Mouse (Mus musculus) myocyte (in vitro differentiated cells): ENCODE measurements around the gene Card6. TPM values are rescaled to one million over a fixed set of nuclear protein-coding genes. Genes with fewer than 3 reads are reported as not detected.

ENCODE experiments used
- H3K27me3 ChIP-seq: one replicate; pipeline ENCODE4 v1.6.1; 2011; ENCODE audit not compliant: control insufficient read depth, insufficient read depth, insufficient read length
- H3K36me3 ChIP-seq: one replicate; pipeline ENCODE4 v1.6.1; 2011; ENCODE audit not compliant: control insufficient read depth, insufficient read depth
- H3K4me2 ChIP-seq: one replicate; pipeline ENCODE4 v1.6.1; 2011; ENCODE audit warnings: low read depth, control low read depth
- H3K4me3 ChIP-seq: one replicate; pipeline ENCODE4 v1.5.1; 2011; ENCODE audit warnings: mild to moderate bottlenecking, control low read depth, moderate library complexity
- H3K79me2 ChIP-seq: one replicate; pipeline ENCODE4 v1.6.1; 2011; ENCODE audit not compliant: control insufficient read depth, insufficient read depth
- H3ac ChIP-seq: one replicate; pipeline ENCODE4 v1.6.1; 2011; ENCODE audit not compliant: control insufficient read depth, insufficient read length
- CEBPB ChIP-seq: IDR thresholded peaks from 2 replicates; pipeline ENCODE4 v1.6.1; 2011; ENCODE audit warnings: mild to moderate bottlenecking, moderate library complexity; ENCODE audit not compliant: poor library complexity, insufficient read depth, severe bottlenecking
- E2F4 ChIP-seq: IDR thresholded peaks from one replicate; pipeline ENCODE4 v1.6.1; 2011; ENCODE audit warnings: mild to moderate bottlenecking, control low read depth, moderate library complexity; ENCODE audit not compliant: insufficient read depth
- MAX ChIP-seq: IDR thresholded peaks from one replicate; pipeline ENCODE4 v1.6.1; 2011; ENCODE audit warnings: low read depth, mild to moderate bottlenecking, control low read depth
- MYOD1 ChIP-seq, 3 experiments: IDR thresholded peaks; one replicate each; pipeline ENCODE4 v1.6.1; 2011; ENCODE audit warnings: control low read depth in 2 of 3, low read depth in 2 of 3, mild to moderate bottlenecking in 2 of 3, moderate library complexity in 1 of 3; ENCODE audit not compliant: insufficient read length in 2 of 3, control insufficient read depth in 1 of 3
- MYOG ChIP-seq, 3 experiments: IDR thresholded peaks; one replicate each; pipeline ENCODE4 v1.6.1; 2011; ENCODE audit warnings: control low read depth in 2 of 3, low read depth in 2 of 3, mild to moderate bottlenecking in 2 of 3; ENCODE audit not compliant: insufficient read length in 2 of 3, control insufficient read depth in 1 of 3, insufficient read depth in 1 of 3
- POLR2A ChIP-seq: IDR thresholded peaks from one replicate; pipeline ENCODE4 v1.6.1; 2011; ENCODE audit warnings: low read depth, mild to moderate bottlenecking, control low read depth, moderate library complexity; ENCODE audit not compliant: insufficient read length
- POLR2AphosphoS2 ChIP-seq: IDR thresholded peaks from one replicate; pipeline ENCODE4 v1.6.1; 2011; ENCODE audit warnings: low read depth, control low read depth; ENCODE audit not compliant: insufficient read length
- REST ChIP-seq: IDR thresholded peaks from one replicate; pipeline ENCODE4 v1.6.1; 2011; ENCODE audit warnings: mild to moderate bottlenecking, control low read depth, moderate library complexity; ENCODE audit not compliant: insufficient read depth, insufficient read length
- SRF ChIP-seq: IDR thresholded peaks from one replicate; pipeline ENCODE4 v1.6.1; 2011; ENCODE audit warnings: low read depth; ENCODE audit not compliant: control insufficient read depth, insufficient read length
- TCF12 ChIP-seq: IDR thresholded peaks from one replicate; pipeline ENCODE4 v1.6.1; 2011; ENCODE audit warnings: mild to moderate bottlenecking, control low read depth; ENCODE audit not compliant: poor library complexity, insufficient read depth, severe bottlenecking
- TCF3 ChIP-seq: IDR thresholded peaks from one replicate; pipeline ENCODE4 v1.6.1; 2011; ENCODE audit warnings: low read depth, control low read depth; ENCODE audit not compliant: insufficient read length
- USF1 ChIP-seq: IDR thresholded peaks from one replicate; pipeline ENCODE4 v1.6.1; 2011; ENCODE audit warnings: low read depth, mild to moderate bottlenecking, control low read depth, moderate library complexity
- polyA plus RNA-seq: library from polyadenylated mRNA; unstranded; fragments of >200 nt; fragmentation: generic; extraction: Trizol; gene quantifications from one replicate; pipeline ENCODE4 v1.2.1, GENCODE M21; 2012; ENCODE audit warnings: missing spikeins

Card6 gene
- polyA plus RNA-seq, 1 experiment: 4.2 TPM

- Histone ChIP-seq H3K4me2 (peak overlapping the region; percentile 56), H3K36me3 (peaks cover 6% of the 10 kb centered on the region), H3K4me3 (no peak overlapping the region), H3K79me2 (no peaks in the 10 kb centered on the region), H3K27me3 (no peaks in the 10 kb centered on the region), H3ac (no peak overlapping the region)
- no peak for TF ChIP-seq MYOD1 (IDR thresholded peaks at IDR 0.05; ENCODE audit: control insufficient read depth in 1 of 3, insufficient read length in 2 of 3, low read depth in 2 of 3)
- TF ChIP-seq SRF: no peak
Measured at GRCm38 (mm10) chr15:5105891-5106290, 2.4 kb downstream of the Card6 start.

GRCm38 (mm10) chr15:5102312-5102711 is 6.0 kb downstream of the Card6 start:
- Histone ChIP-seq H3K4me2 (no peak overlapping the region), H3K4me3 (no peak overlapping the region), H3K36me3 (peaks cover 14% of the 10 kb centered on the region), H3ac (no peak overlapping the region), H3K79me2 (no peaks in the 10 kb centered on the region), H3K27me3 (no peaks in the 10 kb centered on the region)
- TF ChIP-seq TCF12 (no peak), REST (no peak), USF1 (no peak), MYOG (IDR thresholded peaks at IDR 0.05; ENCODE audit: control insufficient read depth in 1 of 3, insufficient read depth in 1 of 3, insufficient read length in 2 of 3, low read depth in 2 of 3) (no peak), MYOD1 (IDR thresholded peaks at IDR 0.05; ENCODE audit: control insufficient read depth in 1 of 3, insufficient read length in 2 of 3, low read depth in 2 of 3) (no peak), SRF (no peak), CEBPB (no peak), POLR2A (no peak), TCF3 (no peak), MAX (no peak), POLR2AphosphoS2 (no peak), E2F4 (no peak)

- Histone ChIP-seq H3K36me3 (peaks cover 8% of the 10 kb centered on the region), H3K79me2 (no peaks in the 10 kb centered on the region), H3K27me3 (no peaks in the 10 kb centered on the region), H3K4me2 (no peak overlapping the region), H3K4me3 (no peak overlapping the region), H3ac (no peak overlapping the region)
- no peak for TF ChIP-seq MYOG (IDR thresholded peaks at IDR 0.05; ENCODE audit: control insufficient read depth in 1 of 3, insufficient read depth in 1 of 3, insufficient read length in 2 of 3, low read depth in 2 of 3)
- no peak for TF ChIP-seq MAX
- TF ChIP-seq POLR2A: no peak
- no peak for TF ChIP-seq SRF
- no peak for TF ChIP-seq MYOD1 (IDR thresholded peaks at IDR 0.05; ENCODE audit: control insufficient read depth in 1 of 3, insufficient read length in 2 of 3, low read depth in 2 of 3)
- TF ChIP-seq POLR2AphosphoS2: no peak
Measured at GRCm38 (mm10) chr15:5097376-5097775, 11.0 kb downstream of the Card6 start.

GRCm38 (mm10) chr15:5095534-5096301 is 12.6 kb downstream of the Card6 start:
- H3K36me3 ChIP-seq: peaks cover 8% of the 10 kb centered on the region
- H3ac ChIP-seq: no peak overlapping the region
- no peak overlapping the region for H3K4me3 ChIP-seq
- H3K79me2 ChIP-seq: no peaks in the 10 kb centered on the region
- no peaks in the 10 kb centered on the region for H3K27me3 ChIP-seq
- TF ChIP-seq POLR2AphosphoS2 (no peak), POLR2A (no peak), MYOD1 (IDR thresholded peaks at IDR 0.05; ENCODE audit: control insufficient read depth in 1 of 3, insufficient read length in 2 of 3, low read depth in 2 of 3) (no peak), SRF (no peak), E2F4 (no peak), TCF12 (no peak), REST (no peak), MAX (no peak), TCF3 (no peak), USF1 (no peak), MYOG (IDR thresholded peaks at IDR 0.05; ENCODE audit: control insufficient read depth in 1 of 3, insufficient read depth in 1 of 3, insufficient read length in 2 of 3, low read depth in 2 of 3) (no peak), CEBPB (no peak)
- no peak overlapping the region for H3K4me2 ChIP-seq

GRCm38 (mm10) chr15:5090131-5090530 is 18.2 kb downstream of the Card6 start:
- no peak for TF ChIP-seq USF1
- Histone ChIP-seq H3K79me2 (no peaks in the 10 kb centered on the region), H3ac (no peak overlapping the region), H3K4me2 (no peak overlapping the region), H3K27me3 (no peaks in the 10 kb centered on the region), H3K4me3 (no peak overlapping the region), H3K36me3 (no peaks in the 10 kb centered on the region)
